Mouse (Mus musculus): ENCODE data around the gene Wdr24. TPM values are rescaled to one million over a fixed set of nuclear protein-coding genes. Genes with fewer than 3 reads are reported as not detected.

Wdr24 gene
- total RNA-seq, 1 experiment from 2014 or later = 17.4 TPM

DNA sequence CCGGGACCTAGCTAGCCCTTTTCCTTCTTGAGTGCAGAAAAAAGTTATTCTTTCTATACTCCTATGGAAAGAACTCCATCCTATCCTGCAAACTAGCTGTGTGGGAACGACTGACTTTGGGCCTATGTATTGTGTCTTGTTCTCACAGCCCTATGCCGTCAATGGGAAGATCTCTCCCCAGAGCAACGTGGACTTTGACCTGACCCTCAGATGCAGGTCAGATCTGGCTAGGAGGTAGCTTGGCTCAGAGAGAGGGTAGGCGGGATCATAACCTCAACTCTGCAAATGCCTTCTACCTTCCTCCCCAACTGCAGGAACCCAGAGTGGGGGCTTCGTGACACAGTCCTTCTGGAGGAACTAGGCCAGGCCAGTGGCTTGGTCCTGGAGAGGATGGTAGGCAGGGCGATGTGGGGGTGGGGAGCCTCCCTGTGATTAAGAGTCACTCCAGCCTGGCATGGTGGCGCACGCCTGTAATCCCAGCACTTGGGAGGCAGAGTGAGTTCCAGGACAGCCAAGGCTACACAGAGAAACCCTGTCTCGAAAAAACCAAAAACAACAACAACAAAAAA lies 53.0 kb downstream of the Wdr24 start:
- peak; percentile 36 for DNase-seq

DNA sequence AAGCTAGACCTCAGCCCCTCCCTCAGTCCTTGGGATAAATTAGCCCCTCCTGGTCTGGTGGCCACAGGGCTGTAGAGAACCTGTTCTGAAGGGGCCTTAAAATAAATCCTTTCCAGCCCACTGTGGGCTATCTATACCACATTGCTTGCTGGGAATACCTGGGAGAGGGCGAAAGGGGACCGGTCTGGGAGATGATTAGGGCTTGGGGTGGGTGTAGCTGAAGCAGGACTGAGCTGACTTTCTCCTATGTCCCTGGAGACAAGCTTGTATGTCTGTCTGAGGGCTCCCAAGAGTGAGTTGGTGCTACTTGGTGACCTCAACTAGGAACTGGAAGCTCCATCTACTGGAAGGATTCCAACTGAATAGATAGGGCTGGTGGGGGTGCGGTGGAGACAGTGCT lies 53.6 kb downstream of the Wdr24 start:
- no peak for DNase-seq

DNA sequence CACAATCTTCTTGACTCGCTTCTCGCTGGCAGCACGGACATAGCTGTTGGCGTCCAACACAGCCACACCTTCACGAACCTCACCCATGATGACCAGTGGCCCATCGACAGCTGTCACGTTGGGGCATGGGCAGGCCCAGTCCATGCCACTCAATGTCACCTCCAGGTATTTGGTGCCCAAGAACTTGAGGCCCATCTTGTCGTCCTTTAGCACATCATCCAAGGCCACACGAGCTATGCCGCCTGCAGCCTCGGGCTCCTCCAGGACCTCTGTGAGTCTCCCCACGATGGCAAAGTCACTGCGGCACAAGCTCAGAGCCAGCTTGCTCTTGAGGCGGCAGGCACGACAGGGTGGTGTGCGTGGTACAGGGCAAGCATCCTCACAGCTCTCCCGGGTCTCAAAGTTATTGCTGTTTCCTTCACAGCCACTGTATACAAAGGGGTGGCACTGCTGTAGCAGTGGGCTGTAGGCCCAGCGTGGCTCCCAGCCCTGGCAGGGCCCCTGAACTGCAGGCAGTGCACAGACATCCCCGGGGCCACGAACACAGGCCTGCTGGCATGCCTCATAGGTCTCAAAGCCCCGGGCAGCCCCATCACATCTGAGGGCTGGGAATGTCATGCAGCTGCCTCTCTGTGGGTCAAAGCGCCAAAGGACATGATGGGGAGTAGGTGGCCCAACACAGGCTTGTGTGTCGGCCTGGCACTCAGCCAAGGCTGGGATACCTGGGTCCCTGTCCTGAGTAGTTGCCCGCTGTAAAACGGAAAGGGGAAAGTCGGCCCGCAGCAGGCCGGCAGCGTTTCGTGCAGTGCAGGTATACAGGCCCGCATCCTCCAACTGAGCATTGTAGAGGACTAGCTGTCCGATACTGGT lies 54.5 kb downstream of the Wdr24 start:
- no peak for DNase-seq

Small RNAs within 50 kb of the gene (microRNA-seq; reads per million reads assigned to microRNA genes)
- gene Mir3082 (2.1 to 2.3 reads per million in 2 experiments), gene Mir6966 (0.76 to 1.7 reads per million in 2 experiments)

Other genes starting within 250 kb of the Wdr24 start
- gene Lmf1, start 244.5 kb upstream of the Wdr24 start, total RNA-seq (2021) = 40.2 and 40.6 TPM in 2 replicates
- gene Gng13, start 106.5 kb upstream of the Wdr24 start, total RNA-seq (2021) = not detected in 2 replicates
- gene Chtf18, start 96.2 kb upstream of the Wdr24 start, total RNA-seq (2021) = 4.4 and 5.0 TPM in 2 replicates
- 9.9 and 10.7 TPM in 2 replicates for gene Rpusd1, start 96.0 kb upstream of the Wdr24 start, total RNA-seq (2021)
- gene Mslnl, start 87.6 kb upstream of the Wdr24 start, total RNA-seq (2021) = not detected in 2 replicates
- gene Msln, start 69.2 kb upstream of the Wdr24 start, total RNA-seq (2021) = 13.0 and 14.3 TPM in 2 replicates
- gene Narfl, start 49.9 kb upstream of the Wdr24 start, total RNA-seq (2021) = 30.6 and 35.3 TPM in 2 replicates
- gene Haghl, start 38.0 kb upstream of the Wdr24 start, total RNA-seq (2021) = 21.8 and 27.2 TPM in 2 replicates
- not detected in 2 replicates for gene Ccdc78, start 37.0 kb upstream of the Wdr24 start, total RNA-seq (2021)
- 55.4 and 60.2 TPM in 2 replicates for gene Fam173a, start 30.7 kb upstream of the Wdr24 start, total RNA-seq (2021)
- gene AC134908.4, start 28.0 kb upstream of the Wdr24 start, total RNA-seq (2021) = not detected in 2 replicates
- 24.7 and 27.3 TPM in 2 replicates for gene Metrn, start 26.5 kb upstream of the Wdr24 start, total RNA-seq (2021)
- gene Fbxl16, start 14.5 kb upstream of the Wdr24 start, total RNA-seq (2021) = 18.8 and 24.9 TPM in 2 replicates
- gene Jmjd8, start 5.2 kb downstream of the Wdr24 start, total RNA-seq (2021) = 68.2 and 71.0 TPM in 2 replicates
- gene Stub1, start 9.8 kb downstream of the Wdr24 start, total RNA-seq (2021) = 149 and 160 TPM in 2 replicates
- 12.9 and 14.9 TPM in 2 replicates for gene Rhbdl1, start 13.7 kb downstream of the Wdr24 start, total RNA-seq (2021)
- gene Gm20683, start 18.1 kb downstream of the Wdr24 start, total RNA-seq (2021) = 10.9 and 11.8 TPM in 2 replicates
- 95.9 and 108 TPM in 2 replicates for gene Rhot2, start 21.2 kb downstream of the Wdr24 start, total RNA-seq (2021)
- 23.1 and 23.2 TPM in 2 replicates for gene Wdr90, start 37.9 kb downstream of the Wdr24 start, total RNA-seq (2021)
- 336 and 337 TPM in 2 replicates for gene Mcrip2, start 45.1 kb downstream of the Wdr24 start, total RNA-seq (2021)
- 72.1 and 88.0 TPM in 2 replicates for gene Mettl26, start 51.4 kb downstream of the Wdr24 start, total RNA-seq (2021)
- gene Wfikkn1, start 57.2 kb downstream of the Wdr24 start, total RNA-seq (2021) = 1.2 and 1.5 TPM in 2 replicates
- gene Rab40c, start 96.1 kb downstream of the Wdr24 start, total RNA-seq (2021) = 19.8 and 20.9 TPM in 2 replicates
- 112 and 122 TPM in 2 replicates for gene Pigq, start 121.3 kb downstream of the Wdr24 start, total RNA-seq (2021)
- 0.15 TPM in 1 of 2 replicates, not detected in the other for gene Nhlrc4, start 121.3 kb downstream of the Wdr24 start, total RNA-seq (2021)
- not detected in 2 replicates for gene A930017K11Rik, start 128.9 kb downstream of the Wdr24 start, total RNA-seq (2021)
- gene Capn15, start 162.2 kb downstream of the Wdr24 start, total RNA-seq (2021) = 18.8 and 23.8 TPM in 2 replicates
- gene Rab11fip3, start 245.9 kb downstream of the Wdr24 start, total RNA-seq (2021) = 18.6 and 19.0 TPM in 2 replicates

Data from adrenal gland, postnatal 14 days (tissue).